Mouse (Mus musculus) monocyte, adult 2 months (primary cell): Measurements from ENCODE around the gene Mbd3.
"Not testable (repeated sequence)": the region's sequence is repeated elsewhere in the genome, so short reads cannot be mapped to it uniquely, and the experiment has no call there.

Experiments used
- DNase-seq, 2 experiments: peaks; one replicate each; pipeline ENCODE4 v3.0.0; 2022; ENCODE audit warnings: low spot score in 2 of 2, low read depth in 1 of 2

Mbd3 gene

GRCm38 (mm10) chr10:80371411-80371966 lies 27.9 kb downstream of the Mbd3 start:
- DNase-seq, result no peak

- no peak for DNase-seq
Observed at GRCm38 (mm10) chr10:80369995-80370747, 29.2 kb downstream of the Mbd3 start.

- DNase-seq, result no peak
Observed at GRCm38 (mm10) chr10:80368392-80368791, 31.0 kb downstream of the Mbd3 start.

GRCm38 (mm10) chr10:80367954-80368353 lies 31.4 kb downstream of the Mbd3 start:
- no peak for DNase-seq

GRCm38 (mm10) chr10:80365736-80366135 lies 33.6 kb downstream of the Mbd3 start:
- DNase-seq, result no peak

GRCm38 (mm10) chr10:80363734-80364133 lies 35.6 kb downstream of the Mbd3 start:
- DNase-seq, result no peak

- no peak for DNase-seq
Observed at GRCm38 (mm10) chr10:80357994-80358639, 41.2 kb downstream of the Mbd3 start.

GRCm38 (mm10) chr10:80357336-80357735 lies 42.0 kb downstream of the Mbd3 start:
- no peak for DNase-seq

GRCm38 (mm10) chr10:80356737-80357136 lies 42.6 kb downstream of the Mbd3 start:
- DNase-seq, result no peak

GRCm38 (mm10) chr10:80356001-80356682 lies 43.2 kb downstream of the Mbd3 start, which contains the start of gene Plk5:
Plk5 (plus strand) TSS chr10:80356459.
- DNase-seq, result no peak

GRCm38 (mm10) chr10:80355431-80355830 lies 43.9 kb downstream of the Mbd3 start:
- DNase-seq, result no peak

GRCm38 (mm10) chr10:80352727-80353126 lies 46.6 kb downstream of the Mbd3 start:
- DNase-seq, result no peak

- DNase-seq, result no peak
Observed at GRCm38 (mm10) chr10:80351896-80352295, 47.5 kb downstream of the Mbd3 start.

GRCm38 (mm10) chr10:80350292-80350691 lies 49.1 kb downstream of the Mbd3 start:
- DNase-seq, result peak; percentile 73 to 79

- DNase-seq, result no peak
Observed at GRCm38 (mm10) chr10:80348981-80349380, 50.4 kb downstream of the Mbd3 start.

GRCm38 (mm10) chr10:80348244-80348781 lies 51.0 kb downstream of the Mbd3 start, which contains the start of gene Adamtsl5:
Adamtsl5 (minus strand) TSS chr10:80348412.
- DNase-seq, result peak in 1 of 2 experiments; percentile 66

GRCm38 (mm10) chr10:80347514-80347967 lies 51.8 kb downstream of the Mbd3 start:
- DNase-seq, result no peak

GRCm38 (mm10) chr10:80345929-80346328 lies 53.4 kb downstream of the Mbd3 start:
- not testable (repeated sequence) for DNase-seq

- no peak for DNase-seq
Observed at GRCm38 (mm10) chr10:80345122-80345521, 54.2 kb downstream of the Mbd3 start.

- DNase-seq, result no peak
Observed at GRCm38 (mm10) chr10:80344131-80344661, 55.2 kb downstream of the Mbd3 start.

GRCm38 (mm10) chr10:80343425-80343895 lies 55.9 kb downstream of the Mbd3 start:
- no peak for DNase-seq
